Comparison of ENCODE assay signal across 8 mouse cellular contexts in genomic region chrX:73824185-73825151, GRCm38 (mm10). TPM values are rescaled to one million over a fixed set of nuclear protein-coding genes. Genes with fewer than 3 reads are reported as not detected.
DNase-seq lines count a peak whose midpoint lies in the region; ATAC-seq and TF ChIP-seq lines count a peak whose summit lies in the region.

TSS of gene Pdzd4 (minus strand) at chrX:73824969.

- H3K4me1 ChIP-seq in limb, embryonic 12.5 days (replicated peaks), result no peaks in the 10 kb centered on the region
- H3K4me1 ChIP-seq in midbrain, postnatal 0 days (ENCODE audit: insufficient read depth, low read length), result no peaks in the 10 kb centered on the region
- H3K4me1 ChIP-seq in stomach, postnatal 0 days (replicated peaks; ENCODE audit: control insufficient read depth, insufficient read depth), result no peaks in the 10 kb centered on the region

- H3K9me3 ChIP-seq in limb, embryonic 12.5 days, result no peaks in the 10 kb centered on the region
- no peaks in the 10 kb centered on the region for H3K9me3 ChIP-seq in midbrain, postnatal 0 days (ENCODE audit: low read length)
- no peaks in the 10 kb centered on the region for H3K9me3 ChIP-seq in stomach, postnatal 0 days (ENCODE audit: control insufficient read depth, low read length)

- H3K27ac ChIP-seq in limb, embryonic 12.5 days, result no peak within 1 kb of the TSS
- H3K27ac ChIP-seq in midbrain, postnatal 0 days (ENCODE audit: low read depth, low read length), result peak within 1 kb of the TSS; percentile 89
- H3K27ac ChIP-seq in stomach, postnatal 0 days (replicated peaks), result peak within 1 kb of the TSS; percentile 30; the same call in 1 of the 2 replicates

- H3K4me2 ChIP-seq in limb, embryonic 12.5 days, result peak within 1 kb of the TSS; percentile 70
- peak within 1 kb of the TSS; percentile 60 for H3K4me2 ChIP-seq in midbrain, postnatal 0 days (ENCODE audit: low read depth, low read length, poor library complexity, severe bottlenecking)
- peak within 1 kb of the TSS; percentile 71 for H3K4me2 ChIP-seq in stomach, postnatal 0 days (replicated peaks; ENCODE audit: low read depth)

- TF ChIP-seq CTCF in midbrain, postnatal 0 days (IDR thresholded peaks at IDR 0.05), result no peak
- no peak for TF ChIP-seq CTCF in stomach, postnatal 0 days (IDR thresholded peaks at IDR 0.05; ENCODE audit: low read depth)

- ATAC-seq in limb, embryonic 12.5 days (ENCODE audit: insufficient number of reproducible peaks, insufficient read depth, low FRiP score, low TSS enrichment, low read depth), result peak; percentile 73
- ATAC-seq in midbrain, postnatal 0 days (ENCODE audit: low FRiP score), result peak; percentile 86
- ATAC-seq in stomach, postnatal 0 days (ENCODE audit: low FRiP score, low TSS enrichment), result peak; percentile 77

- DNase-seq in adrenal gland, adult (ENCODE audit: inconsistent age in 2 of 2, low spot score in 1 of 2), result peak; percentile 55 to 65
- no peak for DNase-seq in adrenal gland, adult 8-10 months
- peak; percentile 57 for DNase-seq in embryo, embryonic 10.5 days (ENCODE audit: low spot score)
- peak; percentile 14 to 25 for DNase-seq in gastrocnemius, postnatal 36 days
- DNase-seq in kidney, adult 18-20 months, result peak; percentile 20
- DNase-seq in midbrain, postnatal 0 days (ENCODE audit: low spot score), result peak; percentile 78
- DNase-seq in stomach, postnatal 0 days (ENCODE audit: low spot score), result peak; percentile 59

- no peaks in the 10 kb centered on the region for H3K36me3 ChIP-seq in limb, embryonic 12.5 days
- H3K36me3 ChIP-seq in midbrain, postnatal 0 days (ENCODE audit: insufficient read depth, low read length), result no peaks in the 10 kb centered on the region
- H3K36me3 ChIP-seq in stomach, postnatal 0 days (ENCODE audit: control insufficient read depth, insufficient read depth, low read length), result no peaks in the 10 kb centered on the region

- H3K4me3 ChIP-seq in limb, embryonic 12.5 days (replicated peaks), result peak within 1 kb of the TSS; percentile 64
- peak within 1 kb of the TSS; percentile 61 for H3K4me3 ChIP-seq in midbrain, postnatal 0 days (ENCODE audit: low read depth, low read length)
- H3K4me3 ChIP-seq in stomach, postnatal 0 days (ENCODE audit: low read depth, low read length), result peak within 1 kb of the TSS; percentile 57

- 19% methylated on average over 51 of the region's 84 CpGs for WGBS in limb, embryonic 12.5 days
- 19% methylated on average over 59 of the region's 84 CpGs for WGBS in midbrain, postnatal 0 days
- 16% methylated on average over 40 of the region's 84 CpGs for WGBS in stomach, postnatal 0 days

- TF ChIP-seq EP300 in stomach, postnatal 0 days (optimal IDR thresholded peaks at IDR 0.05), result no peak

- intact Hi-C loops in gastrocnemius, postnatal 36 days (cut with DNase I), result no loop called here

- H3K9ac ChIP-seq in limb, embryonic 12.5 days (replicated peaks), result peak within 1 kb of the TSS; percentile 70
- H3K9ac ChIP-seq in midbrain, postnatal 0 days (replicated peaks; ENCODE audit: low read length, poor library complexity, severe bottlenecking), result peak within 1 kb of the TSS; percentile 83
- peak within 1 kb of the TSS; percentile 66 for H3K9ac ChIP-seq in stomach, postnatal 0 days (ENCODE audit: low read length)

- peaks cover 35% of the 10 kb centered on the region for H3K27me3 ChIP-seq in limb, embryonic 12.5 days
- H3K27me3 ChIP-seq in midbrain, postnatal 0 days (ENCODE audit: insufficient read depth, low read length), result no peaks in the 10 kb centered on the region
- H3K27me3 ChIP-seq in stomach, postnatal 0 days (ENCODE audit: control insufficient read depth, insufficient read depth, low read length), result no peaks in the 10 kb centered on the region

RNA-seq across cellular contexts. Expression of gene Pdzd4, which starts in this region (rescaled TPM):
- total RNA-seq in adrenal gland, adult 8-10 months (2022), result 1 to 10 TPM; 4.4 to 8.1 (median 6.4) TPM
- under 1 TPM; 0.56 to 0.96 TPM for total RNA-seq in gastrocnemius, postnatal 36 days (2021)
- 0.87 and 1.4 TPM in 2 replicates for polyA plus RNA-seq in limb, embryonic 12.5 days (2016; fragmentation: Nextera tagmentation; extraction: Ambion mirVana)
- 196 and 242 TPM in 2 replicates for total RNA-seq in midbrain, postnatal 0 days (2014; rRNA removed)
- polyA plus RNA-seq in midbrain, postnatal 0 days (2015; fragmentation: Nextera tagmentation; extraction: Ambion mirVana), result 4.4 and 5.1 TPM in 2 replicates
- 0.27 and 0.38 TPM in 2 replicates for polyA plus RNA-seq in stomach, postnatal 0 days (2015; fragmentation: Nextera tagmentation; extraction: Ambion mirVana)

Comparison
In these comparisons a context has a peak if more than half of its experiments do, and no peak if none do; other contexts are left out.
1. RNA of gene Pdzd4 (total RNA-seq): 196 to 242 TPM in midbrain, postnatal 0 days; 4.4 to 8.1 TPM in adrenal gland, adult 8-10 months and 0.56 to 0.96 TPM in gastrocnemius, postnatal 36 days; every median in the first group is over 10 times any median in the second.
2. Peak in DNase-seq in gastrocnemius, postnatal 36 days; RNA of the gene not detected or under 1 TPM.
3. Peak in DNase-seq, ATAC-seq, H3K4me3 ChIP-seq, H3K27ac ChIP-seq, H3K9ac ChIP-seq and H3K4me2 ChIP-seq in stomach, postnatal 0 days; RNA of the gene not detected or under 1 TPM.
4. Peak in every context shown above with its lines, with median percentiles within 50 percentile points of each other: ATAC-seq, H3K4me2 ChIP-seq, H3K4me3 ChIP-seq and H3K9ac ChIP-seq.